Mouse (Mus musculus) spleen, embryonic (tissue): Measurements from ENCODE around the gene Sema4c.

Experiments used
- CTCF ChIA-PET: fragments of 350-600 bp; sonication (Branson Sonifier 250); formaldehyde crosslinking; loops from one replicate; lab custom pipeline; 2022; lab: Charles Lee

The Sema4c gene

GRCm38 (mm10) chr1:36511289-36512021 lies 46.7 kb downstream of the Sema4c start, which contains the start of gene Cnnm3:
Gene Cnnm3 (plus strand): TSS chr1:36511867.
- CTCF ChIA-PET, result interaction anchor here (0.6 kb wide), 1 partner anchor 234 kb away, joined by 4 read pairs; no protein-coding TSS in a partner anchor

- CTCF ChIA-PET, result no interaction called here
Observed at GRCm38 (mm10) chr1:36508238-36508637, 49.9 kb downstream of the Sema4c start.

GRCm38 (mm10) chr1:36501261-36501660 lies 56.9 kb downstream of the Sema4c start:
- CTCF ChIA-PET, result interaction anchor here (1.7 to 2.1 kb wide), 2 partner anchors 23 to 177 kb away, joined by 4 to 8 read pairs; no protein-coding TSS in a partner anchor
